Mouse (Mus musculus): ENCODE measurements around the gene Dlg1. TPM values are rescaled to one million over a fixed set of nuclear protein-coding genes. Genes with fewer than 3 reads are reported as not detected.

Dlg1 gene
- polyA plus RNA-seq, 1 experiment from 2014 or later: 33.0 TPM

GRCm38 (mm10) chr16:31890907-31891306 is 227.7 kb downstream of the Dlg1 start:
- Histone ChIP-seq H3K9ac (no peak overlapping the region), H3K4me3 (no peak overlapping the region), H3K4me2 (no peak overlapping the region), H3K9me3 (no peaks in the 10 kb centered on the region), H3K27ac (no peak overlapping the region), H3K27me3 (no peaks in the 10 kb centered on the region), H3K4me1 (no peaks in the 10 kb centered on the region), H3K36me3 (no peaks in the 10 kb centered on the region)
- ATAC-seq (ENCODE audit: insufficient number of reproducible peaks, insufficient read depth, low FRiP score, low TSS enrichment, low read depth): no peak
- 82% methylated on average over 7 of the region's 7 CpGs for WGBS

GRCm38 (mm10) chr16:31893396-31894141 is 230.3 kb downstream of the Dlg1 start:
- Histone ChIP-seq H3K36me3 (no peaks in the 10 kb centered on the region), H3K9ac (no peak overlapping the region), H3K9me3 (no peaks in the 10 kb centered on the region), H3K27me3 (no peaks in the 10 kb centered on the region), H3K4me2 (no peak overlapping the region), H3K4me3 (no peak overlapping the region), H3K4me1 (peaks cover 16% of the 10 kb centered on the region), H3K27ac (no peak overlapping the region)
- no peak for ATAC-seq (ENCODE audit: insufficient number of reproducible peaks, insufficient read depth, low FRiP score, low TSS enrichment, low read depth)
- whole genome bisulfite sequencing: 59% methylated on average over 5 of the region's 5 CpGs

GRCm38 (mm10) chr16:31896971-31897774 is 233.9 kb downstream of the Dlg1 start:
- Histone ChIP-seq H3K27ac (no peak overlapping the region), H3K9ac (peak overlapping the region; percentile 69), H3K36me3 (no peaks in the 10 kb centered on the region), H3K27me3 (no peaks in the 10 kb centered on the region), H3K4me1 (peaks cover 16% of the 10 kb centered on the region), H3K9me3 (no peaks in the 10 kb centered on the region), H3K4me3 (peak overlapping the region; percentile 35), H3K4me2 (peak overlapping the region; percentile 66)
- no peak; the same call in 1 of the 2 replicates for ATAC-seq (ENCODE audit: insufficient number of reproducible peaks, insufficient read depth, low FRiP score, low TSS enrichment, low read depth)
- 7% methylated on average over 27 of the region's 29 CpGs for WGBS

GRCm38 (mm10) chr16:31898546-31899326 is 235.5 kb downstream of the Dlg1 start:
- H3K36me3 ChIP-seq: no peaks in the 10 kb centered on the region
- no peaks in the 10 kb centered on the region for H3K27me3 ChIP-seq
- no peak overlapping the region for H3K4me3 ChIP-seq
- H3K27ac ChIP-seq: 0 out of 2 replicates have a peak overlapping the region, but pooled peaks have one; percentile 28
- H3K9me3 ChIP-seq: no peaks in the 10 kb centered on the region
- H3K4me2 ChIP-seq: no peak overlapping the region
- 74% methylated on average over 18 of the region's 18 CpGs for WGBS
- H3K9ac ChIP-seq: no peak overlapping the region
- no peak for ATAC-seq (ENCODE audit: insufficient number of reproducible peaks, insufficient read depth, low FRiP score, low TSS enrichment, low read depth)
- H3K4me1 ChIP-seq: peaks cover 16% of the 10 kb centered on the region

- Histone ChIP-seq H3K27ac (no peak overlapping the region), H3K27me3 (no peaks in the 10 kb centered on the region), H3K9me3 (no peaks in the 10 kb centered on the region), H3K9ac (no peak overlapping the region), H3K4me3 (no peak overlapping the region), H3K36me3 (no peaks in the 10 kb centered on the region), H3K4me2 (no peak overlapping the region), H3K4me1 (peaks cover 25% of the 10 kb centered on the region)
- ATAC-seq (ENCODE audit: insufficient number of reproducible peaks, insufficient read depth, low FRiP score, low TSS enrichment, low read depth): no peak
- 82% methylated on average over 1 of the region's 1 CpGs for WGBS
These were observed 238.6 kb downstream of the Dlg1 start for GRCm38 (mm10) chr16:31901886-31902285.

GRCm38 (mm10) chr16:31903239-31903638 is 240.0 kb downstream of the Dlg1 start:
- Histone ChIP-seq H3K4me1 (peaks cover 15% of the 10 kb centered on the region), H3K27me3 (no peaks in the 10 kb centered on the region), H3K4me3 (no peak overlapping the region), H3K27ac (no peak overlapping the region), H3K9ac (no peak overlapping the region), H3K9me3 (no peaks in the 10 kb centered on the region), H3K4me2 (no peak overlapping the region), H3K36me3 (no peaks in the 10 kb centered on the region)
- no peak for ATAC-seq (ENCODE audit: insufficient number of reproducible peaks, insufficient read depth, low FRiP score, low TSS enrichment, low read depth)
- 87% methylated on average over 8 of the region's 8 CpGs for WGBS

- Histone ChIP-seq H3K4me1 (peaks cover 20% of the 10 kb centered on the region), H3K36me3 (no peaks in the 10 kb centered on the region), H3K9ac (no peak overlapping the region), H3K4me3 (no peak overlapping the region), H3K27ac (no peak overlapping the region), H3K27me3 (no peaks in the 10 kb centered on the region), H3K4me2 (no peak overlapping the region), H3K9me3 (no peaks in the 10 kb centered on the region)
- WGBS: 74% methylated on average over 4 of the region's 4 CpGs
- ATAC-seq (ENCODE audit: insufficient number of reproducible peaks, insufficient read depth, low FRiP score, low TSS enrichment, low read depth): no peak
These were observed 242.1 kb downstream of the Dlg1 start for GRCm38 (mm10) chr16:31905331-31905730.

- H3K27me3 ChIP-seq: no peaks in the 10 kb centered on the region
- no peak; the same call in 1 of the 2 replicates for ATAC-seq (ENCODE audit: insufficient number of reproducible peaks, insufficient read depth, low FRiP score, low TSS enrichment, low read depth)
- peaks cover 20% of the 10 kb centered on the region for H3K4me1 ChIP-seq
- 33% methylated on average over 20 of the region's 20 CpGs for WGBS
- peak overlapping the region; percentile 11; the same call in 1 of the 2 replicates for H3K9ac ChIP-seq
- H3K9me3 ChIP-seq: no peaks in the 10 kb centered on the region
- H3K4me2 ChIP-seq: peak overlapping the region; percentile 56
- peak overlapping the region; percentile 22; the same call in 1 of the 2 replicates for H3K4me3 ChIP-seq
- H3K36me3 ChIP-seq: no peaks in the 10 kb centered on the region
- peak overlapping the region; percentile 4; the same call in 1 of the 2 replicates for H3K27ac ChIP-seq
These were observed 242.9 kb downstream of the Dlg1 start for GRCm38 (mm10) chr16:31905891-31906825.

- Histone ChIP-seq H3K27me3 (no peaks in the 10 kb centered on the region), H3K27ac (peak overlapping the region; percentile 4; the same call in 1 of the 2 replicates), H3K4me3 (peak overlapping the region; percentile 22), H3K36me3 (no peaks in the 10 kb centered on the region), H3K9ac (no peak overlapping the region), H3K9me3 (no peaks in the 10 kb centered on the region), H3K4me1 (peaks cover 20% of the 10 kb centered on the region), H3K4me2 (peak overlapping the region; percentile 56)
- WGBS: 7% methylated on average over 9 of the region's 9 CpGs
- ATAC-seq (ENCODE audit: insufficient number of reproducible peaks, insufficient read depth, low FRiP score, low TSS enrichment, low read depth): no peak
These were observed 243.7 kb downstream of the Dlg1 start for GRCm38 (mm10) chr16:31906896-31907295.

GRCm38 (mm10) chr16:31908959-31909358 is 245.7 kb downstream of the Dlg1 start:
- no peak for ATAC-seq (ENCODE audit: insufficient number of reproducible peaks, insufficient read depth, low FRiP score, low TSS enrichment, low read depth)
- Histone ChIP-seq H3K4me2 (peak overlapping the region; percentile 24; the same call in 1 of the 2 replicates), H3K27me3 (no peaks in the 10 kb centered on the region), H3K4me1 (peaks cover 20% of the 10 kb centered on the region), H3K36me3 (no peaks in the 10 kb centered on the region), H3K9ac (peak overlapping the region; percentile 3; the same call in 1 of the 2 replicates), H3K4me3 (no peak overlapping the region), H3K27ac (no peak overlapping the region), H3K9me3 (no peaks in the 10 kb centered on the region)
- WGBS: 62% methylated on average over 11 of the region's 11 CpGs
